Mouse (Mus musculus): ENCODE measurements around the gene Malrd1. TPM values are rescaled to one million over a fixed set of nuclear protein-coding genes. Genes with fewer than 3 reads are reported as not detected.
"Not testable (repeated sequence)": the region's sequence is repeated elsewhere in the genome, so short reads cannot be mapped to it uniquely, and the experiment has no call there.

Gene Malrd1
- total RNA-seq (2015) (not detected in 2 replicates), total RNA-seq (2017) (not detected in 2 replicates)

DNA sequence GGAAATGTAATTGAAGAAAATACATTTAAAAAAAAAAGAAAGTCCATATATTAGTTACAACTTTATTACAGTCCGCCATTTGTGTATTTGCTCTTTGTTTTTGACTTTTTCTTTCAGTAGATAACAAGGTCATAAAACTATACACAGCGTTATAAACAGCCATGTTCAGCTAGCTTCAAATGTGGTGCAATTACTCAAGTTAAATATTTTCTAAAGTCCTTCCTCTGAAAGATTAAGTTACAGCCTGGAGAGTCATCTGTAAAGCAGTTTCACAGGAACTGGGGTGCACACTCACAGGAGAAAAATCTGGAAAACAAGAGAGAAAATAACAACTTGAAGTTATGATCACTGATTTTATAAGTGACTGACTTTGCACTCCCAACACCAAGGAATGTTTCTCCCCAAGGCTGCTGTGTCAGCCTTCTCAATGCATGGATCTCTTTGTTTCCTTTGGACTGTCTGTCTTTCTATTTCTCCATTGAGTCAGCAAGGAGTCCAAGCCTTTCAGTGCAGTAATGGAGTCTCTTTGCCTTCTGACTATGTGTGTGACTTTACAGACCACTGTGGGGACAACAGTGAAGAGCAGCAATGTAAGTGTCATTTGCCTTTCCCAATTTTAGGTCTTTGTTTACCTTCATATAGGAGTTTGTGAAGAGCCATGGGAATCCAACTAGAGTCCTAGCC lies at the start of gene Malrd1:
TSS of gene Malrd1 (plus strand) at position 239 of the 684 bp plus-strand sequence.
- no peak for ATAC-seq (replicated peaks; ENCODE audit: poor library complexity)

DNA sequence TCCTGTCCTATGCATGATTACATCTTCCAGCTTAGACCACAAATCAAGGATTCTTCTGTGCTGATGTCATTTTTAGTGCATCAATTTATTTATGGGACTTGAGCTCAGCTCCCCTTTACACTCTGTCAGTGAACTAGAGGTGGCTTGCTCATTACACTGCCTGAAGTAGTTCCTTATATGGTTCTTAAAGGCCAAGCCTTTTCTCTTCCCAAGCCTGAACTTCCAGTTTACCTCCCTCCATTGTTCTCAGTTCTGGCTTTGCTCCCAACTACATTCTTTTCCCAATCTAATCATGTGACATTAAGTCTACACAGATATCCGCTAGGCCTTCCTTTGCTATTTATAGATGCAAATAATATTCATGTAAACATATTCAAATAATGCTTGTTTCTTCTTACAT lies 12.4 kb downstream of the Malrd1 start:
- no peak for ATAC-seq (replicated peaks; ENCODE audit: poor library complexity)

DNA sequence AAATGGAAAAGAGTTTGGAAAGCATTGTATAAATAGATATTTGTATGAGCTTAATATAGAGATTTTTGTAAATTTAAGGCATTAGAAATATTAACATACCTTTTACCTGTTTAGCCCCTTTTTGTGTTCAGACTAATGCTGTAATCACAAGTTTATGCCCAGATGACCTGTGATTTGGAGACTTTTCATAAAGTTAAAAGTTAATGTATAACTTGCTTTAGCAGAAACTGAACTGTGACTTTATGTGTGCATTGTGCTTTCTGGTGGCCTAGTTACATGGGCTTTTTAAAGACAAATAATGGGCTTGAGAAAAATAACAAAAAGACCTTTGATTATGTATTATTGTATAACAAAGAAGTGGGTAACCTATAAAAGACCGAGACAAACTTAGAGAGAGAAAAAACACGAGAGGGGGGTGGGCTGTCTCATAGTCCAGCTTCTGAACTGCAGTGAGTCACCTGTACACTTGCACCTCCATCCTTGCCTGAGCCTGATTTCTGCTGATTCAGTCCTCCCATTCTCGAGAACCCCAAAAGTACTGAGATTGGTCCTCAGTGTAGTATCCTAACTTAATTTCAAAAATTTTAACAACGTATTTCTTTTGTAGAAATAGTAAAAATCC lies 87.2 kb downstream of the Malrd1 start:
- ATAC-seq (replicated peaks; ENCODE audit: poor library complexity), result no peak

DNA sequence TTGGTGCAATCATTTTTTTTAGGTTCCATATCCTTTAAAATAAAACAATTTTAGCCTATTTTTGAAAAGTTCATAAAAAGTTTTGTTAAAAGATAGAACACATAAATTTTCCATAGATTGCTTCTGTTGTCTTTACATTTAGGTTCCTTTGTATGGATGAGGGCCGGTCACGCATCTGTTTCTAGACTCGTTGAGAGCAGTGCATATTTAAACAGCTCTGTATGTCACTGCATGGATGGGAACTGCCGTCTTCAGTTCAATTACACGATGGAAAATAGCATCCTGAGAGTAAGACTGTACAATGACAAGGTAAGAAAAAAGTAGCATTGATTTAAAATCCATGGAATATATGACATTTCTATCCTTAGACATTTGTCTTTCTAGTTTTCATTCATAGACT lies 87.7 kb downstream of the Malrd1 start:
- ATAC-seq (replicated peaks; ENCODE audit: poor library complexity), result no peak

DNA sequence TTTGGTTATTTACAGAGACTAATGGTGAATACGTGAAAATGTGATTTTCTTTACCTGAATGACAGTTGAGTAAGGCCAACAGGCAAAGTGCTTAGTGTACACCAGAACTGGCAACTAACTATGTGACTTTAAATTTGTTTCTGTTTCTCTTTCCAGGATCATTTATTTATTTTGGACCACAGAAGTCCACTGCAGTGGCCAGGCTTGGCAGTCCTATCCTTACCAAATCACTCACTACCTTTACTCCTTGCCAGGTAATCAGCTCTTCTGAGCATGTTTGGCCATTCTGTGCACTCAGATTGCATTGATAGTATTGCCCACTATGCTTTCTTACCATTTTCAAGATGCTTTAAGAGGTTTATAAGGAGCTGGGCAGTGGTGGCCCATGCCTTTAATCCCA lies 109.5 kb downstream of the Malrd1 start:
- no peak for ATAC-seq (replicated peaks; ENCODE audit: poor library complexity)

DNA sequence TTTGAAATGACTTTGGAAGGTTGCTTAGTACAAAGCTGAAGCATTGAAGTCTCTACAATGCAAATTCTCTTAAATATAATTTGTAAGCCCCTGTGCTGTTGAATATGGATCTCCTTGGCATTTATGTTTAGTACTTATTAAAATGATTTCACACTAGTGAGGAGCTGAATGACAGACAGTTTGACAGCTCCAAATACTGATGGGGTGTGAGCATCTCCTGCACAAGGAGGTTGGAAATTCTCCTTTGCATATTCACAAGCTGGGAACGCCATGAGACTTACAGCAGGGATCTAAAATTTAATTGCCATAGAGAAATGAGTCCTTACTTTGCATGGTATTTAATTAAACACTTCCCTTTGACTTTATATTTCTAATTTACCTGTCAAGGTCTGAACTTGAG lies 117.6 kb downstream of the Malrd1 start:
- no peak for ATAC-seq (replicated peaks; ENCODE audit: poor library complexity)

DNA sequence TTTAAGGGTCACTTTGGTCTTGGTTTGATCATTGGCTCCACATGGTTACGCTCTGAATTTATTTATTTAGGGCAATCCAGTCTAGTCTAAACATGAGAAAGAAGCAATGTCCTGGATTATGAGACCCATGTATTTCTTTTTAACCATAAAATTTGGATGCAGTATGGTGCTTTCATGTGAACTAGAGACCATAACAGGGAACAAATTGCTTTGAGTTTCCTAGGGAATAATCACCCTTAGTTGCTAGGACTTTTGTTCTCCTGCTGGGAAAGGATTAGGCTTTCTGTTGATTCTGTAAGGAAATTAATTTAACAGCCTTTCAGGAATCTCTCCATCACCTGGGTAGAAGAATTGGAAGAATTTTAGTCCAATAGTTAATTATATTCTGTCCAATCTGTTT lies 130.1 kb downstream of the Malrd1 start:
- no peak for ATAC-seq (replicated peaks; ENCODE audit: poor library complexity)

DNA sequence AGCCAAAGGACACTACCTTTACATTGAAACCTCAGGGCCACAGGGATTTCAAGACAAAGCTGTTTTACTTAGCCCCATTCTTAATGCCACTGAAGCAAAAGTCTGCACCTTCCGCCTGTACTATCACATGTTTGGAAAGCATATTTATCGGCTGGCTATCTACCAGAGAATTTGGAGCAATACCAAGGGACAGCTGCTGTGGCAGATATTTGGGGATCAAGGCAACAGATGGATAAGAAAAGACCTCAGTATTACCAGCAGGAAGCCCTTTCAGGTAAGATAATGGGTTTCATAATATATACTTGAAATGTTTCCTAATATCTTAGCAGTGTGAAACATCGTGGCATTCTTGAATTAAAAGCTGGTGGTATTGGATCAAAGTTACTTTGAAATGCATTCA lies 176.7 kb downstream of the Malrd1 start:
- ATAC-seq (replicated peaks; ENCODE audit: poor library complexity), result no peak

DNA sequence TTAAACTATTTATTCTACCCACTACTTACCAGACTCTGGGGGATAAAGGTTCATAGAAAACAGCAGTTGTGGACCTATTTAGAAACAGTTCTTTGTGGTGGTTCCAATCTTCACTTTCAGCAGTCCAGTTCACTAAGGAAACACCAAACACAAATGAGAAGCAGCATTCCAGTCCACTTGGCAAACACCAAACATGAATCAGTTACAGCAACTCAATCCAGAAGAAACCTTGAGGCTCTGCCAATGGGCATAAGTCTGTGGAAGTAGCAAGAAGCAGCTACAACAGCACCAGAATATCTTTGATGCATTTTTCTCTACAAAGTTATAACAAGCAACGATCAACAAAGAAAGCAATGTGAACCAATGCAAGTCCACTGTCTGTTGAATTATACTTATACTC lies 214.7 kb downstream of the Malrd1 start:
- ATAC-seq (replicated peaks; ENCODE audit: poor library complexity), result no peak

DNA sequence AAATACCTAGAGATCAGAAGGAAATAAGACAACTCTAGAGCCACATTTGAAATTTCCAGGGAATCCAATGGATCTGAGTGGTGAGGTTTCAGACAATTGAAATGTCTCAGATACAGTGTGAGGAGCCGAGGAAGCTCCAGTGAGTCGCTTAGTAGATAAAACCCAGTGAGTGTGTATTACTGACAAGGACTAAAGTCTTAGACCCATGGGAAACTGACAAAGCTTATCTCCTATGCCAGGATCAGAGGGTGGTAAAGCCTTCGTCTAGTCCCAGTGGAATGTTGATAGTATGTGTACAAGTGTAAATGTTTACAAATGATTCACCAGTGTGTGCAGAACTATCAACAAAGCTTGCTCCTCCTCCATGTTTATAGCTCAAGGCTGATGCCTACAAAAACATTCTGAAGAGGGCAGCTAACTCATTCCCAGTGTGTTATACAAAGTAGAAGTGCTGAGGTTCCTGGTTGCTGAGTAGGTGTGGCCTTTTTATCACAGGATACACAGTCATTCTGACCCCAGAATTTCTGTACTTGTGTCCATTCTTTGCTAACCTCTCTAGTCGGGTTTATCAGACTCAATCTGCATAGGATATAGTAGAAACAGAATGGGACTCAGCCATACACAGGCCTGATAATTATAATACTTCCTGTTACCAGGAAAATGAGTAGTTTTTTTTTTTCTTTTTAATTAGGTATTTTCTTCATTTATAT lies 218.9 kb downstream of the Malrd1 start:
- ATAC-seq (replicated peaks; ENCODE audit: poor library complexity), result no peak

DNA sequence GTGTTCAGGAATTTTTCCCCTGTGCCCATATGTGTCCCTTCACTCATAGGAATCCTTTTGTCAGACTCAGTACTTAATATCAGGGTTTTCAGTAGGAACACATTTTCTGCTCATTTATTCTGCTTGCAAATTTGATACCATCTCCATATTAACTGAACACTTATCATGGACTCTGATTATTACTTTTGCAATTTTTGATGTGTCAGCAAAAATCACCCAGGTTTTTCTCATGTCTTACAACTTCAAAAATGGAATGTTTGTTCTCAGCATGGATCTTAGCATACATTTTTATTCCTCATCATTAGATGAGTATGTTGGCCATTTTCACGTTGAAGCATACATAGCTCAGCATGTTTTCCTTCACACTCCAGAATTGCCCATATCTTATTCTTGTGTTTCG lies 258.5 kb downstream of the Malrd1 start:
- ATAC-seq (replicated peaks; ENCODE audit: poor library complexity), result no peak

DNA sequence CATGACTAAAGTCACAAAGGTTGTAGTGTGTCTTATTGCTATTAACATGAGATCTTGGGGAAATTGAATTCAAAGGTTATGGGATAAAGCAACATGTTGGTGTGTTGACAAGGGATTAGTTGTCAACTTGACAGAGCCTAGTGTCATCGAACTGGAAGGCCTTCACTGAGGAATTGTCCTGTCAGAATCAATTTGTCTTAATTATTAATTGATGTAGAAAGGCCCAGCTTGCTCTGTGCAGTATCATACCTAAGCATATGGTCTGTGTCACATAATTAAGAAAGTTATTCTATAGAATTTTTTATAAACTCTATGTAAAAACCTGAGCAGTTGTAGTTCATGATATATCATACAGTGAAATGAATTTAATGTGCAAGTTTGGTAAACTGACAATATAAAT lies 289.4 kb downstream of the Malrd1 start:
- no peak for ATAC-seq (replicated peaks; ENCODE audit: poor library complexity)

DNA sequence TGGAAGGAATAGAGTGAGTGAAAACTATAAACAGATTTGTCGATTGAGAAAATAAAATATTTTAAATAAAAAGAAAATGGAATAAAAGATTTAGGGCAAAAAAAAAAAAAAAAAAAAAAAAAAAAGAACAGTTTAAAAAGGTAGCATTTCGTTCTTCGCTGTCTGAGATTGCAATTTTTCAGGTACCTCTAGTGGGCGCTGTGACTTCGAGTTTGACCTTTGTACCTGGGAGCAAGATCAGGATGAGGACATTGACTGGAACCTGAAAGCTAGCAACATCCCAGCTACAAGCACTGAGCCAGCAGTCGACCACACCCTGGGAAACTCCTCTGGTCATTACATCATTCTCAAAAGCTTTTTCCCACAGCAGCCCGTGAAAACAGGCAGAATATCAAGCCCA lies 343.1 kb downstream of the Malrd1 start:
- no peak for ATAC-seq (replicated peaks; ENCODE audit: poor library complexity)

DNA sequence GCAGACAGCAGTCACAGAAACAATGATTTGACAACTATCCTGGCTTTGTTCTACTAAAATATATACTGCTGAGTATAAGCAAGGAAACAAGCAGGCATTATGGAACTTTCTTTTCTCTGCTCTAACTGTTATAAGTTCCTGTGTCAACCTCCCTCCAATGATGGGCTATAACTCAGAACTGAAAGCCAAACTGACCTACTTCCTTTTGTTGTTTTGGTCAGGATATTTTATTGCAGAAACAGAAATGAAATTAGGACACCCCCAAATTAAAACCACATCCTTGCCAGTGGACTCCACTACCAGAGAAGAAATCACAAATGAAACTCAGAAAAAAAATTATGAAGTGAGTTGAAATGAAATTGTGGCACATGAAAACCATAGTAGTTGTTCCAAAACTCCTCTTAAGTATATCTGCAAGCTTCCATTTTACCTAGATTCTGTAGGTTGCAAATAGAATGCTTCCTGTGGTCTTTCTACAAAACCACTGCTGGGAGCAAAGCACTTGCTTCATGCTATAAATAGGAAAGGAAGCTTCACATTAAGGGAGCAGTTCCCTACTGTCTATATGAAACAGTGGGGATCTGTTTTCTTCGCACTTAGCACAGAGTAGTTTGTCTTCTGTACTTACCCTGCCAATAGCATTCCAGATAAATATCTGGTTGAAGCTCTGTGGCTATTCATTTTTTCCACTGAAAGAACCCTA lies 367.3 kb downstream of the Malrd1 start:
- peak; percentile 80 for ATAC-seq (replicated peaks; ENCODE audit: poor library complexity)

DNA sequence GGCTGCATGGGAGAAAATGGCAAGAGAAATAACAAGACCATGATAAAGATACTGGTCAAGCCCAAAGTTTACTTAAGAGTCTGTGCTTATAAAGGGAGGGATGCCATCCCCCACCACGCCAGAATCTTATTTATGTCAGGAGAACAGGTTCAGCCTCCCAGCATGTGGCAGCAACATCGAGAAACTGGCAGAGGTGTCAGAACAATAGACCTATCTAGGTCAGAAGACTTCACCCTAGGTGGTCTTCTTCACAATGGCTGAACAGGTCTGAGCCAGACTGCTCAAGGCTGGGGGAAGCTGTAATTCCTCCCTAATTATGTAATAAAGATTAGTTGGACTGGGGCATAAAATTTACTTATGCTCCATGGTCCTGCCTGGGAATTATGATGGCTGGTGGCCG lies 399.2 kb downstream of the Malrd1 start:
- no peak for ATAC-seq (replicated peaks; ENCODE audit: poor library complexity)

DNA sequence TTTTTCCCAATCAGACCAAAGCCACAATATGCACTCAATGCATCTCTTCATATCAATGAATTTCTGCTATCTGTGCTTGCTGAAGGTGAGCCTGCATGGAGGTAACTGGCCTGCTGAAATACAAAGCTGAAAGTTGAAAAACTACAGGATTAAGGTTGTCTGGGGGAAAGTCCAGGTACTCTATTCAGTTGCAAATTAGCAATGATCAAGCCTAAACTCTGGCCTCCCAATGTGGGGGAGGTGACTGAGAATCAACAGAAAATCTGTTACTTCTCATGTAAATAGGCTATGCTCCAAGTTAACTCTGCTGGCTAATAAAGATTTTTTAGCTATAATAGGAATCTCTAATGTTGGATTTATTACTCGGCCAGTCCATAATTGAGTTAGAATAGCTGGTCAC lies 399.8 kb downstream of the Malrd1 start:
- no peak for ATAC-seq (replicated peaks; ENCODE audit: poor library complexity)

DNA sequence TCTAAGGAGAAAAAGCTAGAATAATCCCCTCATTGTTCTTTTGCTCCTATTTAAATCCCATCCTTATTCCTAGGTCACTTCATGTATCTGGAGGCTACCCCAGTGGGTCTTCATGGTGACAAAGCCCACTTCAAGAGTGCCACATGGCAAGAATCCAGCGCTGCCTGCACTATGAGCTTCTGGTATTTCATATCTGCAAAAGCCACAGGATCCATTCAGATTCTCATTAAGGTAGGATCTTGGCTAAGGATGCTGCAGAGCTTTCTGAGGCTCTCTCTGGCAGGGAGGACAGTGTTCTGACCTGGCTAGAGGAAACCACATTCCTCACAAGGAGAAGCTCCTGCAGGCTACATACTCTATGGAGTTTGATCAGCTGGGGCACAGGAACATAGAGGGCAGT lies 405.2 kb downstream of the Malrd1 start:
- ATAC-seq (replicated peaks; ENCODE audit: poor library complexity), result no peak

DNA sequence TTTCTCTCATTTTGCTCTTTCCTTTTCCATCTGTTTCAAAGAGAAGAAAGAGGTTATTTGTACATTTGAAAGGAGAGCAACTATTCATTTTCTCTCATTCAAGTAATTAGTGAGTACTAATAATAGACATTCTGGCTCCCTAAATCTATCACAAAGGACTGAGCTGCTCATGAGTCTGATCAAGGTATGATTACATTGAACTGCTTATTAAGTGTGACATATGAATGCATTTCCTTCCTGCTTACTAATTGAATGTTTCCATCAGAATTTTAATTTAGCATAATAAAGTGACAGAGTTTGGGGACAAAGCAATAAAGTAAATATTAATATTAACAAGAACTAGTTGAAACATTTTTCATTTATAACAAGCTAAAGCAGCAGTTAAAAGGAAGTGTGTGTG lies 405.6 kb downstream of the Malrd1 start:
- ATAC-seq (replicated peaks; ENCODE audit: poor library complexity), result no peak

DNA sequence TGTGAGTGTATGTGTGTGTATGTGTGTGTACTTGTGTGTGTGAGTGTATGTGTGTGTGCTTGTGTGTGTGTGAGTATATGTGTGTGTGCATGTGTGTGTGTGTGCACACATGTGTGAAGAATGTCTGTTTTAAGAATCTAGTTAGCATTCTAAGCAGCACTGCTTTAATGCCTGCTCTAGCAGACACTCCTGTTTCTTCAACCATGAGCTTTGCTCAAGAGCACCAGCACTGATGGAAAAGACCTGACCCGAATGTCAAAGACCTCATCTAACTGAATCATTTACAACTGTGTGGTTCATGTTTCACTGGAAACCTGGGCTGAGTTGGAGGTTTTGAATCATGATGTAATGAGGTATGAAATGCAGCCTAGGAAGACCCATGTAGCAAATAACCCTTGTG lies 406.1 kb downstream of the Malrd1 start:
- no peak for ATAC-seq (replicated peaks; ENCODE audit: poor library complexity)

DNA sequence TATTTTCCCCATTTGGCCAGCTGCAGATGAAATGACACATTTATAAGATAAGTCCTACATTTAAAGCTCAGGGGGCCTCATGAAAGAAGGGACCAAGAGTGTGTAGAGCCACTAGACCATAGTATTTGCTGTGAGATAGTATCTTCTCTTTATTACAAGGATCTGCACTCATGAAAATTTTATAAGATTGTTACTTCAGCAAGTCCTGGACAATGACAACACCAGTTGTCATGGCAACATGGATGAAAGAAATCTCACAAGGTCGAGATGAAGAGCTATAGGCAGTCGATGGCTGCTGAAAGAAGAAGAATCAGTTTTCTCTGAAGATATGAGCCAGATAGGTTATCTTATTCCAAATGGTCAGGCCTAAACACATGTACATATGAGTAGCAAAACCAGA lies 476.6 kb downstream of the Malrd1 start:
- ATAC-seq (replicated peaks; ENCODE audit: poor library complexity), result no peak

DNA sequence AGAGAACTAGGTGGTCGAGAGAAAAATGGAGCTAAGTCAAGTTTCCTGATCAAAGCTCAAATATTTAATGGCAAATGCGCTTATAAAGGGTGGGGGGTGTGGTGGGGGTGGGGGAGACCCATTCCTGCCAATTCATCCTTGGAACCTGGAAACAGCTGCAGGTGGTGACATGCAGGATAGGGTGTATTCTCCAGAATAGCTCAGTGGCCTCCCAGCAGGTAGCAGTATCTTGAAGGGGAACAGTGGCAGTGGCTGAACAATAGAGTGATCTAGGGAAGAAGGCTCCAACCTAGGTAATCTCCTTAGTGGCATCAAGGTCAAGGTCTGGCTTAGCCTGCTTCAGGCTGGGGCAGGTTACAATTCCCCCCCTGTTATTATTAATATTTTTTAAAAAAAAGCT lies 490.8 kb downstream of the Malrd1 start:
- ATAC-seq (replicated peaks; ENCODE audit: poor library complexity), result not testable (repeated sequence)

DNA sequence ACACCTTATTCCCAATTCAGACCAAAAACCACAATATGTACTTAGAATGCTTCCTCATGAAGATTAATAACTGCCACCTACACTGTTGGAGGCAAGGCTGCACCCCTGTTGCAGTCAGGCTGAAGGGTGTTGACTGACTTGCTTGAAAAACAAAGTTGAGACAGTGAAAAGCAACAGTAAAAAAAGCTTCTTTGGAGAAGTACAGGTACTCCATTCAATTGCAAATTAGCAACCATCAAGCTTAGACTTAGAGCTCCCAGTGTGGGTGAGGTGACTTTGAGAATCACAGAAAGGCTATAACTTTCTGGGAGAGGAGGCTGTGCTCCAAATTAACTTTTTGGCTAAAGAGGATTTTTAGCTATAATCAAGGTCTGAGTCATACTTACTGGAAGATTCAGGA lies 491.4 kb downstream of the Malrd1 start:
- not testable (repeated sequence) for ATAC-seq (replicated peaks; ENCODE audit: poor library complexity)

Data from megakaryocyte progenitor cell, adult 5-6 weeks (primary cell).